Comparison of ENCODE assay signal across 22 mouse cellular contexts in the genomic region with DNA sequence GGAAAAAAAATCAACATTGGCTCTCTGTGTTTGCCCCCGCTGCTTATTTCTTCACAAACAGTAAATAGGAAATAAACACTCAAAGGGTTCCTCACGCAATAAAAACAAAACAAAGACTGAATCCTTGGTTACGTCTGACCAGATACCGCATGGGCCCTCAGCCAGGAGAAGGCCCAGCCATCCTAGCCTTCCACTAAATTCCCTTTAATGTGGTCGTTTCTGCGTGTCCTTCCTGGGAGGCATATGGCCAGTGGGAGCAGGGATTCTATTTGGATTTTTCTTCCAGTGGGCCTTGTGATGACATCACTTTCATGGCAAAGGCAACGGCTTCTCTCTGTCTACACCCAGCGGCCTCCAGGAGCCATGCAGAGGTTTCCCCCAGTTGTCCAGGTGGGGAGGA. TPM values are rescaled to one million over a fixed set of nuclear protein-coding genes. Genes with fewer than 3 reads are reported as not detected.
DNase-seq lines count a peak whose midpoint lies in the region; ATAC-seq and TF ChIP-seq lines count a peak whose summit lies in the region.
"Had no signal": no experiment of that assay in that cellular context is flagged by ENCODE, and none has a peak within 500 bp of the region (broad histone marks: within the 10 kb centered on the region; RNA-seq: fewer than 3 reads in every experiment).

No protein-coding gene starts in this region.

- peak overlapping the region; percentile 28; the same call in 1 of the 2 replicates for H3K27ac ChIP-seq in gastrocnemius, adult 2 months
- H3K27ac ChIP-seq in lung, postnatal 0 days (ENCODE audit: low read length): no peak overlapping the region
- H3K27ac ChIP-seq: heart, embryonic 15.5 days; hindbrain, embryonic 13.5 days; kidney, postnatal 0 days; limb, embryonic 15.5 days; liver, embryonic 15.5 days; midbrain, embryonic 12.5 days; neural tube, embryonic 12.5 days had no signal

- ATAC-seq in cerebellum, adult (ENCODE audit: insufficient number of reproducible peaks, low FRiP score, low TSS enrichment): no peak
- peak; percentile 52 for ATAC-seq in lung, postnatal 0 days

- peak; percentile 58 to 63 for DNase-seq in cerebellum, postnatal 14 days
- DNase-seq in gastrocnemius, adult 2 months: no peak
- DNase-seq in gastrocnemius, postnatal 4 days (ENCODE audit: low spot score in 2 of 2): no peak
- peak; percentile 42 for DNase-seq in lung, postnatal 0 days (ENCODE audit: low spot score)
- DNase-seq in lung, postnatal 25 days (ENCODE audit: low spot score): no peak
- DNase-seq in lung, postnatal 4 days: peak; percentile 29 to 52
- DNase-seq: retina, postnatal 1 day; spleen, adult 18-20 months had no signal

- H3K4me1 ChIP-seq in lung, postnatal 0 days (ENCODE audit: insufficient read depth, low read depth, low read length): no peaks in the 10 kb centered on the region
- H3K4me1 ChIP-seq: heart, embryonic 15.5 days; hindbrain, embryonic 13.5 days; liver, embryonic 15.5 days; midbrain, embryonic 12.5 days; neural tube, embryonic 12.5 days had no signal

- intact Hi-C loops in gastrocnemius, adult 2 months (cut with DNase I): no loop called here

- WGBS in lung, postnatal 0 days: 57% methylated on average over 8 of the region's 8 CpGs

- no peak overlapping the region for H3K9ac ChIP-seq in lung, postnatal 0 days (replicated peaks; ENCODE audit: low read depth)
- H3K9ac ChIP-seq: heart, embryonic 15.5 days; hindbrain, embryonic 13.5 days; limb, embryonic 15.5 days; liver, embryonic 15.5 days; midbrain, embryonic 12.5 days; neural tube, embryonic 12.5 days had no signal

- H3K27me3 ChIP-seq in lung, postnatal 0 days (replicated peaks; ENCODE audit: insufficient read depth, low read length): no peaks in the 10 kb centered on the region
- H3K27me3 ChIP-seq: heart, embryonic 15.5 days; hindbrain, embryonic 13.5 days; limb, embryonic 15.5 days; liver, embryonic 15.5 days; midbrain, embryonic 12.5 days; neural tube, embryonic 12.5 days had no signal

- H3K4me3 ChIP-seq in gastrocnemius, adult 2 months: no peak overlapping the region
- H3K4me3 ChIP-seq in lung, postnatal 0 days (ENCODE audit: low read depth, low read length): no peak overlapping the region
- H3K4me3 ChIP-seq: heart, embryonic 15.5 days; hindbrain, embryonic 13.5 days; limb, embryonic 15.5 days; liver, embryonic 15.5 days; midbrain, embryonic 12.5 days; neural tube, embryonic 12.5 days had no signal

- H3K36me3 ChIP-seq in lung, postnatal 0 days (ENCODE audit: insufficient read depth, low read length): no peaks in the 10 kb centered on the region
- H3K36me3 ChIP-seq: heart, embryonic 15.5 days; hindbrain, embryonic 13.5 days; limb, embryonic 15.5 days; liver, embryonic 15.5 days; midbrain, embryonic 12.5 days; neural tube, embryonic 12.5 days had no signal

- no peak overlapping the region for H3K4me2 ChIP-seq in lung, postnatal 0 days (replicated peaks; ENCODE audit: low read depth, low read length)
- H3K4me2 ChIP-seq: heart, embryonic 15.5 days; hindbrain, embryonic 13.5 days; limb, embryonic 15.5 days; liver, embryonic 15.5 days; midbrain, embryonic 12.5 days; neural tube, embryonic 12.5 days had no signal

- no peaks in the 10 kb centered on the region for H3K9me3 ChIP-seq in lung, postnatal 0 days (ENCODE audit: low read length)
- H3K9me3 ChIP-seq: heart, embryonic 15.5 days; limb, embryonic 15.5 days; liver, embryonic 15.5 days; midbrain, embryonic 12.5 days had no signal

- TF ChIP-seq EP300 in lung, postnatal 0 days (IDR thresholded peaks at IDR 0.05): no peak

- no peak for TF ChIP-seq CTCF in gastrocnemius, adult 2 months (IDR thresholded peaks at IDR 0.05)
- no peak for TF ChIP-seq CTCF in lung, postnatal 0 days (IDR thresholded peaks at IDR 0.05)

RNA-seq across cellular contexts. Expression of gene Adamts14, which starts 18.0 kb away (rescaled TPM):
- total RNA-seq in gastrocnemius, adult 2 months (2021): 1 to 10 TPM in 1 of 2 experiments, under 1 TPM in 1; 0.43 to 1.5 TPM
- total RNA-seq in gastrocnemius, postnatal 4 days (2021): 10 to 100 TPM; 15.8 to 17.4 TPM
- 1.5 and 1.8 TPM in 2 replicates for polyA plus RNA-seq in lung, postnatal 0 days (2015; fragmentation: Nextera tagmentation; extraction: Ambion mirVana)

RNA-seq across cellular contexts. Expression of gene Prf1, which starts 42.4 kb away (rescaled TPM):
- not detected for total RNA-seq in gastrocnemius, adult 2 months (2021)
- not detected for total RNA-seq in gastrocnemius, postnatal 4 days (2021)
- polyA plus RNA-seq in lung, postnatal 0 days (2015; fragmentation: Nextera tagmentation; extraction: Ambion mirVana): 0.08 and 0.17 TPM in 2 replicates
- total RNA-seq: common myeloid progenitor, adult 5-6 weeks; ES-E14; gastrocnemius, adult 18-20 months; left cerebral cortex, adult 18-20 months; left cerebral cortex, postnatal 36 days had no signal
- polyA plus RNA-seq: intestine, embryonic 14.5 days; midbrain, embryonic 12.5 days; neural tube, embryonic 12.5 days had no signal

Comparison
In these comparisons a context has a peak if more than half of its experiments do, and no peak if none do; other contexts are left out.
1. DNase-seq: peak in cerebellum, postnatal 14 days (2 of 2), lung, postnatal 0 days (single experiment) and lung, postnatal 4 days (2 of 2); none in gastrocnemius, adult 2 months (single experiment), gastrocnemius, postnatal 4 days (0 of 2) and lung, postnatal 25 days (single experiment).
2. RNA of gene Adamts14, which starts 18.0 kb away (total RNA-seq): 15.8 to 17.4 TPM in gastrocnemius, postnatal 4 days; 0.43 to 1.5 TPM in gastrocnemius, adult 2 months; every median in the first group is over 4 times any median in the second.